Mouse (Mus musculus) forelimb bud, embryonic 11.5 days (tissue): ENCODE results near the gene Dhx58.

Experiments used
- DNase-seq: peaks from one replicate; pipeline ENCODE4 v3.0.0-alpha.2; 2012; ENCODE audit warnings: low read depth, low spot score

Dhx58 gene

GRCm38 (mm10) chr11:100722493-100723028 is 18.5 kb upstream of the Dhx58 start:
- no peak for DNase-seq

- DNase-seq = no peak
These were observed 17.9 kb upstream of the Dhx58 start for GRCm38 (mm10) chr11:100721776-100722492.

GRCm38 (mm10) chr11:100721254-100721653 is 17.2 kb upstream of the Dhx58 start:
- no peak for DNase-seq

GRCm38 (mm10) chr11:100720345-100720744 is 16.3 kb upstream of the Dhx58 start:
- DNase-seq = no peak

- DNase-seq = no peak
These were observed 15.8 kb upstream of the Dhx58 start for GRCm38 (mm10) chr11:100719893-100720292.

GRCm38 (mm10) chr11:100719312-100719711 is 15.2 kb upstream of the Dhx58 start:
- DNase-seq = no peak

GRCm38 (mm10) chr11:100718866-100719265 is 14.8 kb upstream of the Dhx58 start:
- no peak for DNase-seq

- no peak for DNase-seq
These were observed 14.4 kb upstream of the Dhx58 start for GRCm38 (mm10) chr11:100718462-100718861.

- no peak for DNase-seq
These were observed 12.6 kb upstream of the Dhx58 start for GRCm38 (mm10) chr11:100716649-100717048.

- no peak for DNase-seq
These were observed 10.9 kb upstream of the Dhx58 start for GRCm38 (mm10) chr11:100714948-100715347.

GRCm38 (mm10) chr11:100714534-100714915 is 10.5 kb upstream of the Dhx58 start:
- peak; percentile 75 for DNase-seq

GRCm38 (mm10) chr11:100713735-100714533 is 9.9 kb upstream of the Dhx58 start, which contains the start of gene Hspb9:
Gene Hspb9, plus strand, starts transcription at chr11:100713850.
- peak; percentile 37 for DNase-seq

- DNase-seq = no peak
These were observed 9.1 kb upstream of the Dhx58 start for GRCm38 (mm10) chr11:100713174-100713573.

- DNase-seq = peak; percentile 86
These were observed 7.9 kb upstream of the Dhx58 start, which contains the start of gene Kat2a for GRCm38 (mm10) chr11:100711783-100712615. Gene Kat2a, minus strand, starts transcription at chr11:100712465.

GRCm38 (mm10) chr11:100710977-100711376 is 6.9 kb upstream of the Dhx58 start:
- no peak for DNase-seq

- DNase-seq = no peak
These were observed 6.5 kb upstream of the Dhx58 start for GRCm38 (mm10) chr11:100710528-100710927.

- DNase-seq = no peak
These were observed 5.2 kb upstream of the Dhx58 start for GRCm38 (mm10) chr11:100709201-100709810.

- no peak for DNase-seq
These were observed 1.1 kb upstream of the Dhx58 start for GRCm38 (mm10) chr11:100705095-100705747.

GRCm38 (mm10) chr11:100703366-100703765 is 705 bp downstream of the Dhx58 start:
- no peak for DNase-seq

GRCm38 (mm10) chr11:100702906-100703305 is 1.2 kb downstream of the Dhx58 start:
- no peak for DNase-seq
